Mouse (Mus musculus) megakaryocyte-erythroid progenitor cell, adult 5-6 weeks (primary cell): ENCODE data around the gene Aurkb. TPM values are rescaled to one million over a fixed set of nuclear protein-coding genes. Genes with fewer than 3 reads are reported as not detected.

ENCODE experiments used
- ATAC-seq: replicated peaks from 2 replicates; pipeline ENCODE4 v1.8.0; 2016; ENCODE audit warnings: mild to moderate bottlenecking, inconsistent platforms; ENCODE audit not compliant: severe bottlenecking, poor library complexity, low FRiP score, low TSS enrichment
- total RNA-seq, 2 experiments: library from RNA; stranded (forward) in 1 of 2; stranded (reverse) in 1 of 2; fragments of 200-1000, 215-1000 nt in 1 of 2; fragments of >200 nt in 1 of 2; fragmentation: Nextera tagmentation in 1 of 2; gene quantifications; 2 replicates each; pipeline ENCODE4 v1.2.3; 2014 to 2017

Aurkb gene
- total RNA-seq, 2 experiments from 2014 or later = 75.0 to 122 TPM

DNA sequence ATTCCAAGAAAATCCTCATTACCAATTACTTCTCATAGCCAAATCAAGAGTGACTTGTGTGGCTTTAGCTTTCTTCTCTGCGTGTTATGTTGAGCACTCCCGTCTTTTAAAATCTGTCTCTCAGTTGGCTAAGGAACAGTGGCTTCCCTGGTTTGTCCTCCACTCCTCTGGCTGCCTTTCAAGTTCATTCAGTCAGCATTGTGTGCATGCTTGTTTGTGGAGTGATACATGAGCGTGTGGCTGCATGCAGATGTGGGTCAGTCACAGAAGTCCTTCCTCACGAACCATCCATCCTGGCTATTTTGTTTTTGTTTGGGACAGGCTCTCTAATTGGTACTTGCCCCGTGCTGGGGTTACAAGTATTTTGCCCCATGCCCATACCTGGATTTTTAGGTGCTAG lies 31.1 kb downstream of the Aurkb start:
- no peak for ATAC-seq

DNA sequence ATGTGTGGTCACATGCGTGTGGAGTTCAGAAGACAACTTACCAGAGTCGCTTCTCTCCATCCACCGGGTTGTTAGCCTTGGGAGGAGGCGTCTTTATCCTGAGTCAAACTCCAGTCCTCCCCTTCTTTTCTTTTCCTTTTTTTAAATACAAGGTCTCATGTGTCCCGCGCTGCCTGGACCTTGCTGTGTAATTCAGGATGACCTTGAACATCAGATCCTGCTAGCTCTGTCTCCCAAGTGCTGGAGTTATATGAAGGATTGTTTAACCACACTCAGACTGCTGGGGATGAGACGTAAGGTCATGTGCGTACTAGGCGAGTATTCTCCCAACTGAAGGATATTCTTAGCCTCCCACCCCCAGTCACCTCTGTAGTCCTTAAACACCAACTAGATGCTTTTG lies 31.9 kb downstream of the Aurkb start:
- ATAC-seq = no peak

DNA sequence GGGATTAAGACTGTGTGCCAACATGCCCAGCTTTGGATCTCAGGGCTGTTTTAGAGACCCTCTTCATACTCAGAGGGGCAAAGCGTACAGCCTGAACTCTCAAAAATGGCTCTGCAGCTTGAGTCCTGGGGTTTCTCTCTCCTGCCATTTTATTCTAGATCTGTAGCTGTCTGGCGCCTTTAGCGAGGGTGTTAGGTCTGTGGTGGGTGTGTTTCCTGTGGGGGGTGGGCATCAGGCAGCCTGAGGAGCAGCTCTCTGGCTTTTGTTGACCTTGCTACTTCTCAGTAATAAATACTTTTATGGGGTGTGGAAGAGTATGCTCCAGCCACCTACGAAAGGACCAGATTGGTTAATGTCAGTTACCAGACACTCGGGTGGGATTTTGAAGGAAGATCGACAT lies 32.6 kb downstream of the Aurkb start:
- no peak for ATAC-seq

GRCm38 (mm10) chr11:69078805-69079438 lies 33.5 kb downstream of the Aurkb start:
- ATAC-seq = no peak

GRCm38 (mm10) chr11:69080102-69080854 lies 34.8 kb downstream of the Aurkb start:
- ATAC-seq = no peak

GRCm38 (mm10) chr11:69080855-69081222 lies 35.4 kb downstream of the Aurkb start:
- no peak for ATAC-seq

DNA sequence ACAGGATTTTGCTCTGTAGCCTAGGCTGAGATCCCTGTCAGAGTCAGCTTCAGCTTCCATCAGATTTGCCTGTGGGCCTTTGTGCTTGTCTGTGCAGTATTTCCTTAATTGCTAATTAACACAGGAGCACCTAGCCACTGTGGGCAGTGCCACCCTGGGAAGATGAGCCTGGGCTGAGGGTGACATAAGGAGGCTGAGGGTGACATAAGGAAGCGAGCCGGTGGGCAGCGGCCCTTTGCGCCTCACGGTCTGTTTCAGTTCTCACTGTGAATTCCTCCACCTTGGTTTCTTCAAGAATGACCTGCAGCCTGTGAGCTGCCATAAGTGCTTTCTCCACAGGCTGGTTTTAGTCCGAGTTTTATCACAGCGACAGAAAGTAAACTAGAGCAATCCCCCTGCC lies 36.2 kb downstream of the Aurkb start:
- ATAC-seq = no peak

GRCm38 (mm10) chr11:69085608-69086007 lies 40.2 kb downstream of the Aurkb start:
- ATAC-seq = no peak

DNA sequence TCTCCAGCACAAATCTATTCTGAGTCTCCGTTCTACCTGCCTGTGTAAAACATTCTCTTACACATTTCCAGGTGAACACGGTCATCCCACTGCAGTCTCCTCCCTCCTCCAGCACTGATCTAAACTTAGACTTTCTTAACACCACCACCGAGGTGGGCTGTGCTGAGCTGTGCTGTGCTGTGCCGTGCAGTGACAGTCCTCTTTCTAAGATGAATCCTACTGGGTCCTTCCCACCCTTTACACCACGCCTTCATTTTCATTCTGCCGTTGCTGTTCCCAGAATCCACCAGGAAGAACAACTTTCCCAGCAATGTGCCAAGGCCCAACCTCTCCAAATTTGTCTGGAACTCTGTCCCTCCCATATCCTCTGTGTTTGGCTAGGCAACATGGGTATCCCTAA lies 40.9 kb downstream of the Aurkb start:
- ATAC-seq = no peak

- no peak for ATAC-seq
These were observed 41.6 kb downstream of the Aurkb start for GRCm38 (mm10) chr11:69087082-69087481.

DNA sequence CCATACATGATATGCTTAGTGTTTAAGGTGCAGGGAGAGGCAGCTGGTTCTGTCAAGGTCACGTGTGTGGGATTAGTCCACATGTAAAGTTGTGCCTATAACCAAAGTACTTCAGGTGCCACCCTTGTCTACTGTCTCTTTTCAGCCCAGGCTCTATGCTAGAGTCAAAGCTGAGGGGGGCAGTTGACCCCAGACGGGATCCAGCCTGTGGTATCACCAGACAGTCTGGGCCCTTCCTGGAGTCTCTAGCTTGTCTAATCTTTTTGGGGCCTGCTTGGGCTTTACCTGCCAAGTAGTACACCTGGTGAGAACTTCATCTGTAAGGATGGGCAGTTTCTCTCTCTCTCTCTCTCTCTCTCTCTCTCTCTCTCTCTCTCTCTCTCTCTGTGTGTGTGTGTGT lies 42.1 kb downstream of the Aurkb start:
- ATAC-seq = no peak

DNA sequence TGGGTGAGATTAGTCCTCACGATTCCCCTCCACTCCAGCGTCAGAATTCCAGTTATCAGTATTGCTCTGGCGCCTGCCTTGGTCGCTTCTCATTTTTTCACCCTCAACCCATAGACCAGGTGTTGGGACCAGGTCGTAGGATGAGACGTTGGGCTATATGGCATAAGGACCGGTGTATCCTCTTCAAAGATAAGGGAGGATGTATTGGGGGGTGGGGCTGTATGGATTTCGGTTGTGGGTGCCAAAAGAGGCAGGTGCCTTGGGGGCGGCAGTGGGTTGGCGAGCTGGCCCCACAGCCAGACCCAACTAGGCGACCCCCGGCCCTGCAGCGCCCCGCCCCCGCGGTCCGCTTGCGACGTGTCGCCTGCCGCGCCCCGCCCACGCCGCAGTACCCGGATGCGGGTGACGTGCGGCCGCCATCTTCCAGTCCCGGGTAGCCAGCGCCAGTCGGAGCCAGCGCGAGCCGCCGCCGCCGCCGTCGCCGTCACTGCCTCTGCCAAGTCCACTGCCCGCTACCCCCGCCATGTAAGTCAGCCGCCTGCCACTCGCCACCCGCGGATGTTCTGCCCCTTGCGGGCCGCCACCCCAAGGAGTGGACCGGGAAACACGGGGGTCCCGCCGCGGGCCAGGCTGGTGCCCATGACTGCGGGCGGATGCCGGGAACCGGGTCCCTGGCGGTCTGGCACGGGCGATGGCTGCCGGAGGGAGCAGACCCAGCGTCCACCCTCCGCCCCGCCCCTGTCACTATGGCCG lies 42.8 kb downstream of the Aurkb start, which contains the start of gene Vamp2:
Vamp2 (plus strand) TSS at position 388 of the 753 bp plus-strand sequence.
- peak; percentile 53; the same call in 1 of the 2 replicates for ATAC-seq

GRCm38 (mm10) chr11:69088856-69089615 lies 43.6 kb downstream of the Aurkb start:
- peak; percentile 65 for ATAC-seq

- no peak for ATAC-seq
These were observed 44.3 kb downstream of the Aurkb start for GRCm38 (mm10) chr11:69089616-69090290.

DNA sequence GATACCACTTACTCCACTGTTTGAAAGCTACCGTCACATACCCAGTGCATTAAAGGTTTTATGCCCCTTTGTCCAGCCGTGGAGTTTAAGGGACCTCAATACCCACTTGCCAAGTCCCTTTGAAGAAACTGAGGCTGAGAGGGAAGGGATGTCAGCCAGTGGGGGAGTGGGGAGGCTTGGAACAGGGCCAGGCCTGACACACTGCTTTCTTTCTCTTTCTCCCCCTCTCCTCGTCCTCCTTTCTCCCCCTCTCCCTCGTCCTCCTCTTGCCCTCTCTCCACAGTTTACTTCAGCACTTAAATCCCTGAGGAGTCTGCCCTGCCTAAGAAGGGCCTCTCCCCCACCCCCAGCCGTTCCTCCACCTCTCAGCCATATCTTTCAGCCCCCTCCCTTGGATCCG lies 44.9 kb downstream of the Aurkb start:
- no peak for ATAC-seq

DNA sequence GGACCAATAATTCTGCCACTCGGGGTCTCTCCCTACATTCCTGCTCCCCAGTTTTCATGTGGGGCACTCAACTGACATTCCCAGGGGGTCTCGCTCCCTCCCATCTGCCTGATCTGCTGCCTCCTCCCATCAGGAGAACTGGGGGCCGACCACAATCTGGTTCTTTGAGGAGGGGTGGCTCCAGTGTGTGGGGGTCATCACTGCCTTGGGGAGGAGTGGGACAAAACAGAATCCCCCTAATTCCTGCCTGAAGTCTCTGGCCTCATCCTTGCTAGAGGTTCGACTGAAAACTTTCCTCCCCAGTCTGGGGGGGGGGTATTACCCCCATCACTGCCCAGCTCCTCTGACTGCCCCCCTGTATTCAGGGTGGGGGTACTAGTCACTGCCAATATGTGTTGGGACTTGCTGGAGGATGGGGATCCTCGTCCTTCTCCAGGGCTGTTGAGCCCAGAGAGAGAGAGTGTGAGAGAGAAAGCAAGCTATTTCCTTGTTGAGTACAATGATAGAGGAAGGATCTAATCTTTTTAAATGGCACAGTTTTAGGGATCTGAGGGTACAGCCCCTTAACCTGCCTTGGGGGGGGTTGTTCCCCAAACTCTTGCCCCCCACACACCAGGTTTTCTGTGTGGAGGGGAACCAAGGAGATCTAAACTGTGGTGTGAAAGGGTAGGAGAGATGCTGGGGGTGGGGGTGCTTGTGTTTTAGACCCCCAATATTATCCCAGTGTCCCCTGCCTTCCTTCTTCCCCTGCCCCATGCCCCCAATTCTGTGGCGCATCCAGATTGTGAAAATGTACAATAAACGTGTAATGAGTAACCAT lies 46.3 kb downstream of the Aurkb start:
- no peak for ATAC-seq

DNA sequence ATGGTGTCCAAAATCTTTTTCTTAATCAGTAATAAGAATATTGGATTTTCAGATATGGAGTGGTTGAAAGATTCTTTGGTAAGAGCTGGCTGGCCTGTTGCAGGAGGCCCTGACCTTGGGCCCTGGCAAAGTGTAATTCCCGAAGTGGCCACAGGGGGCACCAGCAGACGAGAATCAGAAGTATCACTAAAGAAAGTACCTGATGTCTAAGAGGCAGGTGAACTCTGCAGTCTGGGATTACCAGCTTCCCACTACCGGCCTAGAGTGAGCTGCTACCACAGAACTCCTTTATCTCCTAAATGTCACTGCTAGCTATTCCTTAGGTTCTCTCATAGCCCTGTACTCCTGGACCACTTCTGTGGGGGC lies 46.9 kb downstream of the Aurkb start:
- no peak for ATAC-seq

GRCm38 (mm10) chr11:69092871-69093270 lies 47.4 kb downstream of the Aurkb start:
- no peak for ATAC-seq
